Mouse (Mus musculus) thymus, adult 2 months (tissue): ENCODE results near the gene Obscn.

Experiments
- CTCF ChIP-seq: fragments of 200-500 bp; IDR thresholded peaks from 2 replicates; pipeline ENCODE4 v1.5.1; 2012; ENCODE audit warnings: mild to moderate bottlenecking, control low read depth, low read length, moderate library complexity, borderline replicate concordance; ENCODE audit not compliant: control insufficient read depth, poor library complexity, insufficient read depth; ENCODE audit errors: extremely low read depth
- POLR2A ChIP-seq: fragments of 200-500 bp; IDR thresholded peaks from 2 replicates; pipeline ENCODE4 v1.6.1; 2012; ENCODE audit warnings: mild to moderate bottlenecking, low read length, control low read depth, moderate library complexity; ENCODE audit not compliant: control insufficient read depth, poor library complexity, insufficient read depth; ENCODE audit errors: extremely low read depth

DNA sequence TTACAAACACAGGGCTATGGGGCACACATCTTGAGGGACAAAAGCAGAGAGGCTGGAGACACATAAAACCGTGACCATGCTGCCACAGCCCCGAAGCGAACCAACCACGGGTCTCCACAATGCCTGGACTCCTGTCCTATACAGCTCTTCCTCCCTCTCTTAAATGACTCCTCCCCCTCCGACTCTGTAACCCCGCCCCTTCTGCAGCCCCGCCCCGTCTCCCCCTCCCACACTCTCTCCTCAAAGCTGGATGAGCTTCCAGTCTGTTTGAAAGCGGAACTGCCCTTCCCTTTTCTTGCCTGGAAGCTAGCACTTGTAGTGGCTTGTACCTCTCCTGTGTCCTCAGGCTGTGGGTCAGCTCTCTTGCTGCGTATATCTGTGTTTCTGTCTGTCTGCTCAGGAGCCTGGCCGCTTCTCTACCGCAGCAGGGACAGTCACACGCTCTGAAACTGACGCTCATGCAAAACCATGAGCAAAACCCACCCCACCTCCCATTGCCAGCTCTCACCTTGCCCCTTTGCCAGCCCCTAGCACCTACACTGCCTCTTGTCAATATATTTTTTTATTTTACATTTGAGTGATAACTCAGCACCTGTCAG, 5.7 kb upstream of the Obscn start:
- TF ChIP-seq POLR2A, result no peak
- TF ChIP-seq CTCF, result no peak
